Mouse (Mus musculus): Measurements from ENCODE around the gene Gm44511.
"Not testable (repeated sequence)": the region's sequence is repeated elsewhere in the genome, so short reads cannot be mapped to it uniquely, and the experiment has no call there.

Gene Gm44511

DNA sequence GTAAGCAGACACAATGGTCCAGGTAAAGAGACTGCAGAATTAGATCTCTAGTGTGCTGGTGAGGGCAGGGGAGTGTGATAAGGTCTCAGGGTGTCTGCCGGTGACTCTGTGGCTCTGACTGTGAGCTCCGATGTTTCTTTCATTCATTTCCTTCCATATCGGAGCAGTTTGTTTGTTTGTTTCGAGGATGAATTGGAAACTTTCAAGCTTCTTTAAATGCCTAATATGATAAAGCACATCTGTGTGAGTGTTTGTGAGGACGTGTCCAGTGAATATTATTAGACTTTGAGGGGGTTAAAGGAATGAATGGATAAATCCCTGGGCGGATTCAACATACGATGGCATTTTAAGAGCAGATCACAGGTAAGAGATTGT is 26.2 kb downstream of the Gm44511 start:
- no peak for DNase-seq (ENCODE audit: low read depth)

DNA sequence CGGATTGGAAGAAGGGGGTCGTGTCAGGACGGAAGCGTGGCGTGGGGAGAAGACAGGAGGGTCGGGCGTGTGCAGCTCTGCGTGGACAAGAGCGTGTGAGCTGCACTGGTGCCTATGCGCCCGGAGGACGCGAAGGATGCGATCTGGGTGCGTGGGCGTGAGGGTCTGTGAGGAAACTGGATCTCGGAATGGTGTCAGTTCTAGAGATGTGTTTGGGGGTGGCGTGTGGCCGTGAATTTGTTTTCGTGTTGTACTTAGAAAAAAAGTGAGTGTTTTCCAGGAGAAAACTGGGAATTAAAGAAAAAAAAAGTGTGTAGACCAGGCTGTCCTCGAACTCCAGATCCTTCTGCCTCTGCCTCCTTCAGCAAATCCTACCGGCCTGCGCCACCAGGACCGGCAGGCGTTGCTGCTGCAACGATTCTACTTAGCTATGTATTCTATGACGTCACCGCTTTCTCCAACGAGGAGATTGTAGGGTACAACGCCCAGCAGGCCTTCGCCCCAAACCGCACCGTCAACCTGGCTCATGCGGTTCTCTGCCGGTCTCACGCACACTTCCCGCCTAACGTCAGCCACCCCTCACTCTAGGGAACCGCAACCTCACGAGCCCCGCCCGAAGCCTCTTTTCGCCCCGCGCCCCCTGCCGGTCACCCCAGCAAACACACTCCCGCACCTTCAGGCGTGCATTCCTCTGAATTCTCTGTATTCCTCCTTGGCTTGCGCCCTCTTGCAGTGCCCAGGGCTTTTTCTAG is 26.8 kb downstream of the Gm44511 start:
- DNase-seq (ENCODE audit: low read depth) = not testable (repeated sequence)

DNA sequence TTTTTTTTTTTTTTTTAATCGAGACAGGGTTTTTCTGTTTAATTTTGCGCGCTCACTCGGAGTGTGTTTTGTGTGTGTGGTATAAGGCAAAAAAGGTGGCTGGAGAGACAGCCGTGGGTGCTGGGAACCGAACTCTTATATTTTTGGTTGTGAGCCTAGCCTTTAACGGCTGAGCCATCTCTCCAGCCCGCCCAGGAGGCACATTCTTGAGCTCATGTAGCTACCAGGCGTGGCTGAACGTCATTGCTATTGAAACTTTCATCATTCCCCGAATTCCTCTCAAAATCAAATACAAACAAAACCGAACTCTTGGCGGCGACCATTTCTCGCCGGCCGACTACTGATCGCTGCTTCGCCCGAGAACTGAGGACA is 27.4 kb downstream of the Gm44511 start:
- DNase-seq (ENCODE audit: low read depth) = not testable (repeated sequence)

DNA sequence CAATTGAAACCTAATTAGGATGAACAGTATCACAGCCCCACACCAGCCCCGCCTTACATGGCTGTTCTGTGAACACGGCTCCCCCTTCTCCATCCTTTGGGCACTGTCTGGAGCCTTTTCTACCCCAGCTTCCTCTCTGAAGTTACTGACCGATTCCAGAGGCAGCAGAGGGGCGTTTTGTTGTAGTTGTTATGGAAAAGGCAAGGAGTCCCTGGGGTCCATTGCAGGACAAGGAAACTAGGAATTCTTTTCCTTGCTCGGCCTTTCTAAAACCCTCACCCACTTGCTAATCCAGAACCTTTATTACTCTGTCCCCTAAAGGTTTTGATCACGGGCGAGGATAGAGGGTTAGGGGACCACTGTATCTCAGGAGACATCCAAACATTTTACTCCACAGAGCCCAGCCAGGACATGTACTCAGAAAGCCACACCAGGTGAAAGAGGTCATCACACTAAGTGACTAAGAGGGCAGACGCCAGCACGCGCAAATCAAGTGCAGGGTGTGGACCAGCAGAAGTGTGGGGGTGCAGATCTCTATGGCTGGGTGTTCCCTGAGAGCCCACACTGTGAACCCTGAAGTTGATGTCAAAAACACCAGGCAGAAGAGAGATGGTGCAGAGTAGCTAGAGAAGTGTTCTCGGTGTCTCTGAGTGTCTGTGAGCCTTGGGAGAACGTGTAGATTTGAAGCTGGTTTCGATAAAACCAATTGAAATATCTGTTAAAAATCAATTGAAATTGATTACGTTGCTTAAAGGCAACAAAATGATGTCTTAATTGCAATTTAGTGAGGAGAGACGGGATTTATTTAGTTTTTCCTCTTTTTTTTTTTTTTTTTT is 28.0 kb downstream of the Gm44511 start:
- no peak for DNase-seq (ENCODE audit: low read depth)

DNA sequence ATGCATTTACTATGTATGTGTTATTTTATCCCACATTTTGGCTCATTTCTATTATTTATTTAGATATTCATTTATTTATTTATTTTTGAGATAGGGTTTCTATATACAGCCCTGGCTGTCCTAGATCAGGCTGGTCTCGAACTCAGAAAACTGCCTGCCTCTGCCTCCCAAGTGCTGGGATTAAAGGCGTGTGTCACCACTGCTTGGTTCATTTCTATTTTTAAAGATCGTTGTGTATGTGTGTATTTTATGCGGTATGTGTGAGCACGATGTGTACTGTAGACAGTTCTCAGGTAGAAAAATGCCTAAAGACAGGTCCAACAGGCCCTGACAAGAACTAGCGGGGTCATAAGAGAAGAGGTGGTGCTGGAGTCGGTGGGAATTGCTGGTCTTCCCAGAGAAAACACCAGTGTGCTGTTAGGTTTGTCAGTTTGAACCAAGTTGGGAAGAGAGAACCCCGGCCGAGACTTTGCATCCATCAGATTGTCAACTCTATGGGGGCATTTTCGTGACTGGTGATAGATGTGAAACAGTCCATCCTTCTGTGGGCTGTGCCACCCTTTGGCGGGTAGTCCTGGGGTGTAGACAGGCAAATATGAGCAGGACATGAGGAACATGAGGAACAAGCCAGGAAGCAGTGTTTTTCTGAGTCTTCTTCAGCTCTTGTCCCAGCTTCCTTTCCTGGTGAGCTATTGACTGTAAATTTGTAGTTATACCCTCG is 28.8 kb downstream of the Gm44511 start:
- DNase-seq (ENCODE audit: low read depth) = no peak

DNA sequence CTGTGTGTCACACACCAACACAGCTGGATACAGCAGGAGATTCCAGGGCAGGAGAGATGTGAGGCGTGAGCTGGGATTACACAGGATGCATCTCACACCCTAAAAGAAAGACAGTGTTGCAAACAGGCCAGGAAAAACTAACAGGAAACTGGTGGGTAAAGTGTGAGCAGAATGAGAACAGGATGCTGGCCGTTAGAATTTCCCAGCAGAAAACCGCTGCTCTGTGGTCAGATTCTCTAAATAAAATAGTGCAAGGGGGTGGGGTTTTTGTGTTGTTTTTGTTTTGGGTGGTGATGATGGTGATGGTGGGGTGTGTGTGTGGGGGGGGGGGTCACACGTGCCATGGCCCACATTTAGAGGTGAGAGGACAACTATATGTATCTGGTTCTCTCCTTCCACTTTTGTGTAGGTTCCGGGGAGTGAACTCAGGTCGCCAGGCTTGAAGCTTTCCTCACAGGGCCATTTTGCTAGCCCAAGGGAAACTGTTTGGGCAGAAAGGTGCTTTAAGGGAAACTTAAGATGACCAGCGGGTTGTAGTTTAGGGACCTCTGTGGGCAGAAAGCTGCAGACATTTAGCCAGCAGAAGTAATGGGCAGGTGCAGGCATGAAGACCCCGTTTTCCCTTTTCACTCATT is 29.7 kb downstream of the Gm44511 start:
- DNase-seq (ENCODE audit: low read depth) = no peak

DNA sequence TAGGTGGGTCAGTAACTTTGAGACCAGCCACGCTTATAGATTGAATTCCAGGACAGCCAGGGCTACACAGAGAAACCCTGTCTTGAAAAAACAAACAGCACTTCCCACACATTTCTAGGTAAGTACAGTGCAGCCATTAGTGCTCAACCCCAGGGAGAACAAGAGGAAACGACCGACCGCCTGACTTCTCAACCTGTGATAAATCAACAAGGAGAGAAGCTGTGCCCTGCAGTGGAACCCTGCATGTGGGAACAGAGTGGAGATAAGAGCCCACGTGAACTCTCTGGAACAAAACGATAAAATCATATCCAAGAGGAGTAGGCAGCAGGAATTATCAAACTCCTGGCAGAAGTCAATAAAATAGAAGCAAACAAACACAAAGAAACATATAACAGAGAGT is 32.4 kb downstream of the Gm44511 start:
- no peak for DNase-seq (ENCODE audit: low read depth)

DNA sequence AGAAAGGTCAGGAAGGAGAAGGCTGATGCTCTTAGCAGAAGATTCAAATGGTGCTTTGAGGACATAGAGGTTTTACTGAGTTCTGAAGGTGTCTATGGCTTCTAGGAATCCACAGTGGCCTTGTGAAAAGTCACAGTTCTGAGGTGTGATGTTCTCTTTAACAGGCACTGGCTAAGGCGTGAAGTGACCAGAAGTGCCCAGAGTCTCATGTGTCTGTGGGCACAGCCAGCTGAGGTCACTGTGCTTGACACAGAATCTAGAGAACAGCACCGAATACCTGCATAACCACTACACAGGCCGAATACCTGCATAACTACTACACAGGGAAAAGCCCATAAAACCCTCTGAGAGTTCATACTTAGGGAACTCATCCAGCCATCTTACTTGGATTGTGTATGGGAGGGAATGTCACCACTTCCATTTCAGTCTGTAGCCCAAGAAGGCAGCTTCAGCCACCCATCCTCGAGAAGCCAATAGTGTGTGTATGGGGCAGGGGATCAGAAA is 35.6 kb downstream of the Gm44511 start:
- DNase-seq (ENCODE audit: low read depth) = not testable (repeated sequence)

DNA sequence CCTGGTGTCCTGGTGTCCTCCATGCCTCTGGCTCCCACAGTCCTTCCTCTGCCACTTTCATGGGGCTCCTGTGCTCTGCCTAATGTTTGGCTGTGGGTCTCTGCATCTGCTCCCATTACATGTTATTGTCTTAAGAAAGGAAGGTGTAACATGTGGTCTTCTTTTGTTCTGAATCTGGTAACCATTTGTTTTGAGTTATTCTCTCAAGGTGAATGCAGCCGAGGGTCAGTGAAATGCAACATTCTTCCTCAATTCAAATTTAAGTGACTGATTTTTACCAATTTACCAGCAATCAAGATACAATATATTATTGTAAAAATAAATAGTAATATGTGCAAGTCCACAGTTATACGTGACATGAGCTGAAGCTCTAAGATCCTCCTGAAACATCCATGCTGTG is 37.0 kb downstream of the Gm44511 start, which contains the start of gene Klrb1c:
Gene Klrb1c (minus strand): TSS at position 101 of the 400 bp plus-strand sequence.
- no peak for DNase-seq (ENCODE audit: low read depth)

DNA sequence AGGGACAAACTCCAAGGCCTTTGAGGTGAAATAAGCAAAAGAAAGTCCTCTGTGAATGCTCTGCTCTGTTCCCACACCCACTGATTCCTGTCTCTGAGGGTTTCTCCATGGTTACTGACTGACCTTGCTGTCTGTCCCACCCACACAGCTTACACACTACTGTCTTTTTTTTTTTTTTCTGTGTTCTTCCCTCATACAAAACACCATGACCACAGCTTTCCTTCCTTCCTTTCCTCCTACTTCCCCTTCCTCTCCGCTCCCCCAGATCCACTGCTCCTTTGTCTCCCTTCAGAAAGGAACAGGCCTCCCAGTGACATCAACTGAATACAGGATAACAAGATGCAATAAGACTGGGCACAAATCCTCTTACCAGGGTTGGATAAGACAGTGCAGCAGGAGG is 37.6 kb downstream of the Gm44511 start:
- DNase-seq (ENCODE audit: low read depth) = no peak

DNA sequence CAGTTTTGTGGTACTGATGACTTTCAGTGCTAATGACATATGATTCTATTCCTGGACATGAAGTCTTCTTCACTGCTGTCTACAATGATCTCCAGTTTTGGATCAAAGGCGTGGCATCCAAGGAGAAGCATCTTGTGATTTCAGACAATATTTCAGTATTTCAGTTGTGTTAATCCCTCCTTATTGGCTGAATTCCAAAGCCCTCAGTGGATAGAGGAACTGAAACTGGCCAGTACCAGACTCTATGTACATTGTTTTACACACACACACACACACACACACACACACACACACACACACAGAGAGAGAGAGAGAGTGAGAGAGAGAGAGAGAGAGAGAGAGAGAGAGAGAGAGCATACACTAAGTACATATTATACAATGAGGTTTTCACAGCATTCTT is 39.7 kb downstream of the Gm44511 start:
- DNase-seq (ENCODE audit: low read depth) = not testable (repeated sequence)

DNA sequence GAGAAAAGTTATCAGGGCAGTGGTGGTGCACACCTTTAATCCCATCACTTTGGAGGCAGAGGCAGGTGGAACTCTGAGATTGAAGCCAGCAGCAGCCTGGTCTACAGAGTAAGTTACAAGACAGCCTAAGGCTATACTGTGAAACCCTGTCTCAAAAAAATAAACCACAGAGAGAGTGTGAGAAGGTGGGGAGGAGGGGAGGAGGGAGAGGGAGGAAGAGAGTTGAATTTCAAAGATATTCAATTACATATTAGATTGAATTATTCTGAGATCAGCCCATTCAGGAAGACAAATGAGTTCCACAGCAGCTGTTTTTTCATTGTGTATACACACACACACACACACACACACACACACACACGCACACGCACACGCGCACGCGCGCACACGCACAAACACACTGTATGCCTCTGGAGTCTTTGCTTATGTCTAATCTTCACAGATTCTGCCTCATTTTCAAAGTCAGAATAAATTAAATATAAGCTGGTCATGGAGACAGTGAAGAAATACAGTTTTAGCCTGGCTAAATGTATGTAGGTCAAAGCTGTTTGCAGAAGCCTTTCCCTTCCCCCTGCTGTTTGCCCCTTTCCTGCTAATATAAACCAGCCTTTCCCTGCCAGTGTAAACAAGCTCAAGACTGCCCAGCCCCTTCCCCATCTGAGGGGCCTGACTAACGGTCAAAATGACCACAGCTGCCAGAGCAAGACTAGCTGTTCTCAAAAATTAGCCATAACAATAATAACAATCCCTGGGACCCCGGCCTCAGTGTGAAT is 56.4 kb downstream of the Gm44511 start:
- DNase-seq (ENCODE audit: low read depth) = no peak

DNA sequence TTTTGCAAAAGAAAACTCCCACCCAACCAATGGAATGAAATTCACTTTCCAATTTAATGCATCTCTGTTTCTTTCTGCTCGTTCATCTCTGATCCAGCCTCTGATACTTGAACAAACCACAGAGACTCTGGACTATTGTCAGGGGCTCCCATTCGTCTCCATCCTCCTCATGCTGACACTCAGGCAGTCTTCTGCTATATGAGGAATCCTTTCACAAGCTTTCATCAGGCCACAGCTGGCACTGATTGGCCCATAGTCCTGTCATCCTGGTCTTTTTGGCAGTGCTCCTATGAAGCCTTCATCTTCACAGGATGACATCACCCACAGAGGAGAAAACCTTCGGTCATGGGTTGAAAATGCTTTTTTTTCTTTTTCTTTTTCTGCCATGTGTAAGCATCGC is 58.1 kb downstream of the Gm44511 start:
- no peak for DNase-seq (ENCODE audit: low read depth)

DNA sequence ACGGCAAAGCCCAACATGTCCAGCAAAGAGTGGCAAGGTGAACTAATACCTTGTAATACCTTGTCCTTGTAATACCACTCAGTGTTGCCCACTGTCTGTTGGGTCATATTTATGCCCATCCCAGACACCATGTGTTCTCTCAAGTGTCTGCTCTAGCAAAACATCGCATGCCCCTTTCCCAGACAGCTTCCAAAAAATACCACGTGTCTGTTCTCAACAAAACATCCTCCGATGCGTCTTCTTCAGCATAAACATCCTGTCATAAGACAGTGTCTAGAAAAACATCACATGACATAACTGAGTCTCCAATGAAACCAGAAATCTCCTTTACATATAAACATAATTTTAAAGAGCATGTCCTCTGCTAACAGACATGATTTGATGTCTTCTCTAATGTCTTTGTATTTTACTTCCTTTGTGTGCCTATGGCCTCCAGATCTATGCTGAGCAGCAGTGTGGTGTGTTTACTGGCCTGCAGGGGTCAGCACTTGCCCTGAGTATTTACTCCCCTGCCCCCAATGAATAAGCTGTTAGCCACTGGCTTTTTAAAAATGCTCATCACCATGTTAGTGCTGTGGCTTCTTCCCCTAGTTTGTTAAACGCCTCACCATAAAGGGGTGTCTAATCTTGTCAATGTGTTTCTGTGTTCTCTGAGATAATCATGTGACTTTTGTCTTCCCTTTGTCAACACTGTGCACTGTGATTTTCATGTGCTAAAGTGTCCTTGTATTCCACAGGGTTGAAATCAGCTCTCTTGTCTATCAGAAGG is 59.4 kb downstream of the Gm44511 start:
- DNase-seq (ENCODE audit: low read depth) = peak; percentile 46

DNA sequence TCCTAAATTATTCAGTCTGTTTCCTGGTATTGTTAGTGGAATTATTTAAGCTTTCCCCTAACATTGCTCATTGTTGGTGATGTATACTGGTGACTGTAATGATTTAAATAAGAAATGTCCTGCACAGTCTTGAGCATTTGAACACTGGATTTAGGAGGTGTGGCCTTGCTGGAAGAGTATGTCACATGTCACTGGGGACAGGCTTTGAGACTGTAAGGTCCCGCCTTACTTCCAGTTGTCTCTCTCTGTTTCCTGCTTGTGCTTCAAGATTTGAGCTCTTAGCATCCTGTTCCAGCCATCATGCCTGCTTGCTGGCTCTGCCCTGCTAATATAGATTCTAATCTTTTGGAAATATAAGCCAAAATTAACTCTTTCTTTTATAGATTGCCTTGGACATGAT is 60.9 kb downstream of the Gm44511 start:
- DNase-seq (ENCODE audit: low read depth) = no peak

DNA sequence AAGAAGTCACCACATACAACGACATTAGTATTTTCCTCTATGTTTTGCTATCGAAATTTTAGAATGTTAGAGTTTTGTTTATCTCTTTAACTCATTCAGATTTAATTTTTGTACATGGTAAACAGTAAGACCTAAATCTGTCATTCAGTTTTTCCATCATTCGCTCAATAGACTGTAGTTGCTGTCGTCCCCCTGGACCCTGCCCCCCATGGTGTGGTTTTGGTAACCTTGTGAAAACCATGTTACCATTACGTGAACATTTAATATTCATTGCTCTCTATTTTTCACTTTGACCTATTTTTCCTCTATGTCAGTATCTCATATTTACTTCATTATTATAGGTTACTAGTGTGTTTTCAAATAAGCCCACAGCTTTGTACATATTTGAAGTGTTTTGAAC is 61.5 kb downstream of the Gm44511 start:
- peak; percentile 9 for DNase-seq (ENCODE audit: low read depth)

DNA sequence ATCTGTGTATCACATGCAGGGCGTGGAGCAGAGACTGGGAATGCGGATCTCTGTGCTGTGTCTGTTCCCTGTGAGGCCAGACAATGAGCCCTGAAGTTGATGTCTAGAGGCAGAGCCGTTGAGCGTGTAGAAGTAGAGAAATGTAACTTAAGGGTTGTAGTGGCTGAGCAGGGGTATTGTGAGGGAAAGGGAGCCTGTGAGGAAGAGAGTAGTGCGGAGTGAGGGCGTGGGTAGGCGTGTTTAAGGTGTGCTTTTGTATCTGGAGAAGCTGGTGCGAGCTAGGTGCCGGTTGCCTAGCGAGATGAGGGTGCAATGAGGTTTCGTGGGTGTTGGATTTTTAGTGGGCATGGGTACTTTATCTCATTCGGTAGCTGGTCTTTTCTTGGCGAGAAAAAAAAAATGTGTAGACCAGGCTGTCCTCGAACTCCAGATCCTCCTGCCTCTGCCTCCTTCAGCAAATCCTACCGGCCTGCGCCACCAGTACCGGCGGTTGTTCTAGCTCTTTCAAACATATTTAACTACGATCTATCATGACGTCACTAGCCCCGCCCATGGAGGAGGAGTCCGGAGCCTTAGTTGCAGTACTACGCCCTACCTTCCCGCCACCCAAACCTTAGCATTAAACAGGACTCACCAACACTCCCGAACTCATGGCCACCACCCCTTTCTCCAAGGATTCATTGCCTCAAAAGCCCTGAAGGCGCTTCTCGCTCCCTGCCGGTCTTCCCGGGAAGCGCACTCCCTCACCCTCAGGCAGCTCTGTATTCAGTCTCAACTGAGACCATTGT is 62.2 kb downstream of the Gm44511 start:
- peak; percentile 85 for DNase-seq (ENCODE audit: low read depth)

DNA sequence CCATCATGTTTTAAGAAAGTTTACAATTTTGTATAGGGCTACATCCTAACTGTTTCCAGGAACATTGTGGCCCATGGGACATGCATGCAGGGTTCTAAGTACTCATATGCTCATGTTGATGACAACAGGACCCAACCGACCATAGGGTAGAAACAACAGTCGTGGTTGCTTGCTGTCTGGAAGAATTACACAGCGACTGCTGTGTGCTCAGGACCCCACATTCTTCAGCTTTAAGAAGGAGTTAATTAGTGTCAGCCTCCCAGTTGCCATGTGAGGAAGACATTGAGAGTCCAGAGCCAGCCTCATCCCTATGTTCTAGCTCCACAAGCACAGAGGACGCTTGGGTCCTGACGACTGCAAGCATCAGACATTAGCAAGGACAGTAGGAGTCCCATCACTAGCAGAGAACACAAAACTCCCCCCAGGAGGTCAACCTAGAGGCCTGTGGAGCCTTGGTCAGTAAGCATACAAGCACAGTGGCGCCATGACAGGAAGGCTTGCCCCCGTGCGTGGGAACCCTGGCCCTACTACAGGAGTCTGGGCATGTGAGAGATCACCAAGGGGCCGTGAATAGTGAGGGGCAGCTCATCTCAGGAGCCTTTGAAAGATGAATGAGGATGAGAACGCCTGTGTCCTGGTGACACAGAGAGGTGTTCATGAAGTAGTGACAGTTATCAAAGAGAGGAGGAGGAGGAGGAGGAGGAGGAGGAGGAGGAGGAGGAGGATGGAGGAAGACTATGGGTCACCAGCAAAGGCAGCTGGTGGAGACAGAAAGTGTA is 63.0 kb downstream of the Gm44511 start:
- not testable (repeated sequence) for DNase-seq (ENCODE audit: low read depth)

DNA sequence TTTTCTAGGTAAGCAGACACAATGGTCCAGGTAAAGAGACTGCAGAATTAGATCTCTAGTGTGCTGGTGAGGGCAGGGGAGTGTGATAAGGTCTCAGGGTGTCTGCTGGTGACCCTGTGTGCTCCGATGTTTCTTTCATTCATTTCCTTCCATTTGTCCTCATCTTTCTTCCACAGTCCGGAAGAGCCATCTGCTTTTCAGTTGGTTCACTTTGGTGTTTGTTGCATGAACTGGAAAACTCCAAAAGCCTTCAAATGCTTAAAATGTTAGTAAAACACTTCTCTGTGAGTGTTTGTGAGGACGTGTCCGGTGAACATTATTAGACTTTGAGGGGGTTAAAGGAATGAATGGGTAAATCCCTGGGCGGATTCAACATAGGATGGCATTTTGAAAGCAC is 65.0 kb downstream of the Gm44511 start:
- peak; percentile 8 for DNase-seq (ENCODE audit: low read depth)
